In the genomic region with DNA sequence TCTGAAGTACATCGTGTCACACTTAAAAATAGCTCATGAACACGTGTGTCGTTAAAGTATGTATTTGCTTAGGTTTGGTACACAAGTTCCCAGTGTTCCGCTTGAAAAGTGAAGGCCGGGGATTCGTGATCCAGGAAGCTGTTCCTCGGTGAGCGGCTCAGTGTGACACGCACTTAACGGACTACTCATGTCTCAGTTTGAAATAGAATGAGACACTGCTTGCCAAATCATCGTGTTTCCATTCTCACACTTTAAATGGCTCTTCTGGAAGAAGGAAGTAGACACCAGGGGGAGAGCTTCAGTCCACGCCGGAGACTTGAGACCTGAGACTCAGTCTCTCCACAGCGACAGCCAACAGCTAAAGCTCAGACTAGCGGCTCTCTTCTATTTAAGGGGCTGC, we compare ENCODE assay signal across 32 mouse cellular contexts. TPM values are rescaled to one million over a fixed set of nuclear protein-coding genes. Genes with fewer than 3 reads are reported as not detected.
"Had no signal": no experiment of that assay in that cellular context is flagged by ENCODE, and none has a peak within 500 bp of the region (broad histone marks: within the 10 kb centered on the region; RNA-seq: fewer than 3 reads in every experiment).

No protein-coding gene starts in this region.

- H3K9ac ChIP-seq: heart, embryonic 13.5 days; heart, embryonic 15.5 days; hindbrain, embryonic 12.5 days; hindbrain, embryonic 14.5 days; intestine, embryonic 15.5 days; limb, embryonic 13.5 days; liver, embryonic 13.5 days; liver, embryonic 15.5 days; liver, postnatal 0 days had no signal

- H3K27me3 ChIP-seq: heart, embryonic 13.5 days; heart, embryonic 15.5 days; hindbrain, embryonic 12.5 days; intestine, embryonic 15.5 days; limb, embryonic 13.5 days; liver, embryonic 13.5 days; liver, embryonic 15.5 days had no signal

- ATAC-seq: hindbrain, embryonic 16.5 days; inflammation-experienced regulatory T-cells, adult 6 months; intestine, embryonic 15.5 days; intestine, postnatal 0 days; liver, postnatal 0 days had no signal

- DNase-seq: gastrocnemius, postnatal 14 days; gastrocnemius, postnatal 36 days; heart, adult 2 months; heart, postnatal 14 days; heart, postnatal 4 days; kidney, adult 18-20 months; kidney, adult 8-10 months; kidney, postnatal 10 days; kidney, postnatal 25 days; kidney, postnatal 4 days; liver; liver, embryonic 13.5 days; liver, postnatal 0 days had no signal

- H3K9me3 ChIP-seq: heart, embryonic 15.5 days; hindbrain, embryonic 12.5 days; intestine, embryonic 15.5 days; liver, embryonic 13.5 days; liver, embryonic 15.5 days had no signal

- H3K36me3 ChIP-seq: heart, embryonic 13.5 days; heart, embryonic 15.5 days; hindbrain, embryonic 10.5 days; hindbrain, embryonic 12.5 days; intestine, embryonic 15.5 days; limb, embryonic 13.5 days; liver, embryonic 13.5 days; liver, embryonic 15.5 days had no signal

- H3K4me3 ChIP-seq: heart, adult 2 months; heart, embryonic 13.5 days; heart, embryonic 15.5 days; hindbrain, embryonic 10.5 days; hindbrain, embryonic 12.5 days; intestine, embryonic 15.5 days; layer of hippocampus, adult 2 months; left cerebral cortex, adult 2 months; limb, embryonic 13.5 days; liver, embryonic 13.5 days; liver, embryonic 15.5 days had no signal

- H3K27ac ChIP-seq: heart, adult 2 months; heart, embryonic 13.5 days; heart, embryonic 15.5 days; hindbrain, embryonic 10.5 days; hindbrain, embryonic 12.5 days; hindbrain, embryonic 14.5 days; intestine, embryonic 15.5 days; layer of hippocampus, adult 2 months; left cerebral cortex, adult 2 months; limb, embryonic 13.5 days; liver, embryonic 13.5 days; liver, embryonic 15.5 days had no signal

- H3K4me2 ChIP-seq: heart, embryonic 11.5 days; heart, embryonic 13.5 days; heart, embryonic 15.5 days; hindbrain, embryonic 12.5 days; hindbrain, embryonic 14.5 days; intestine, embryonic 15.5 days; limb, embryonic 13.5 days; liver, embryonic 11.5 days; liver, embryonic 13.5 days; liver, embryonic 15.5 days had no signal

- H3K4me1 ChIP-seq: heart, embryonic 13.5 days; heart, embryonic 15.5 days; hindbrain, embryonic 12.5 days; intestine, embryonic 15.5 days; liver, embryonic 13.5 days; liver, embryonic 15.5 days had no signal

RNA-seq across cellular contexts. Expression of gene Rxfp2, which starts 28.0 kb away (rescaled TPM):
- total RNA-seq: gastrocnemius, adult 18-20 months; gastrocnemius, adult 8-10 months; gastrocnemius, postnatal 14 days; gastrocnemius, postnatal 36 days; heart, adult 2 months; heart, postnatal 14 days; heart, postnatal 4 days; layer of hippocampus, postnatal 25 days had no signal
- polyA plus RNA-seq: heart, postnatal 0 days; inflammation-experienced regulatory T-cells, adult 6 months; intestine, postnatal 0 days; liver, embryonic 15.5 days; liver, postnatal 0 days had no signal
